Mouse (Mus musculus) hindbrain, embryonic 13.5 days (tissue): ENCODE measurements around the gene Zfp933. TPM values are rescaled to one million over a fixed set of nuclear protein-coding genes. Genes with fewer than 3 reads are reported as not detected.
"Not testable (repeated sequence)": the region's sequence is repeated elsewhere in the genome, so short reads cannot be mapped to it uniquely, and the experiment has no call there.

Source experiments
- ATAC-seq: fragments of 200-750 bp; cut with Nextera tagmentation; 2 replicates; pipeline ENCODE4 v1.8.0; 2017; ENCODE audit warnings: moderate TSS enrichment; ENCODE audit not compliant: low FRiP score
- H3K27ac ChIP-seq: fragments of 300-500 bp; sonication (generic); 2 replicates; pipeline ENCODE4 v1.5.1; 2015; ENCODE audit warnings: inconsistent platforms, mild to moderate bottlenecking, moderate library complexity
- H3K27me3 ChIP-seq: fragments of 300-500 bp; sonication (generic); 2 replicates; pipeline ENCODE4 v1.6.1; 2015; ENCODE audit warnings: mild to moderate bottlenecking, inconsistent platforms
- H3K36me3 ChIP-seq: fragments of 300-500 bp; sonication (generic); 2 replicates; pipeline ENCODE4 v1.6.1; 2015; ENCODE audit warnings: mild to moderate bottlenecking, inconsistent platforms
- H3K4me1 ChIP-seq: fragments of 300-500 bp; sonication (generic); replicated peaks from 2 replicates; pipeline ENCODE4 v1.6.1; 2015; ENCODE audit warnings: inconsistent platforms
- H3K4me2 ChIP-seq: fragments of 300-500 bp; sonication (generic); 2 replicates; pipeline ENCODE4 v1.6.1; 2015; ENCODE audit warnings: inconsistent platforms, mild to moderate bottlenecking, moderate library complexity
- H3K4me3 ChIP-seq: fragments of 300-500 bp; sonication (generic); 2 replicates; pipeline ENCODE4 v1.5.1; 2015; ENCODE audit warnings: mild to moderate bottlenecking, inconsistent platforms
- H3K9ac ChIP-seq: fragments of 300-500 bp; sonication (generic); 2 replicates; pipeline ENCODE4 v1.6.1; 2015; ENCODE audit warnings: mild to moderate bottlenecking, inconsistent platforms
- H3K9me3 ChIP-seq: fragments of 300-500 bp; sonication (generic); 2 replicates; pipeline ENCODE4 v1.6.1; 2016; ENCODE audit warnings: inconsistent platforms
- WGBS: fragments of 180-500 bp; shearing (Covaris S2); methylation state at CpG from one replicate; pipeline ENCODE4 v1.1.7; 2015; 5-methylcytosine and 5-hydroxymethylcytosine counted together
- polyA plus RNA-seq: library from polyadenylated mRNA; unstranded; fragments of >200 nt; fragmentation: Nextera tagmentation; extraction: Ambion mirVana; gene quantifications from 2 replicates; pipeline ENCODE4 v1.2.1, GENCODE M21; 2015

The Zfp933 gene
- polyA plus RNA-seq, 1 experiment from 2014 or later, result 6.8 TPM

- no peak overlapping the region for H3K9ac ChIP-seq
- no peaks in the 10 kb centered on the region for H3K9me3 ChIP-seq
- H3K4me3 ChIP-seq, result no peak overlapping the region
- no peak overlapping the region for H3K4me2 ChIP-seq
- H3K27me3 ChIP-seq, result no peaks in the 10 kb centered on the region
- ATAC-seq, result no peak
- peaks cover 94% of the 10 kb centered on the region for H3K36me3 ChIP-seq
- WGBS, result 98% methylated on average over 9 of the region's 9 CpGs
- H3K27ac ChIP-seq, result no peak overlapping the region
- no peaks in the 10 kb centered on the region for H3K4me1 ChIP-seq
These were observed 30.4 kb upstream of the Zfp933 start for GRCm38 (mm10) chr4:147878537-147878936.

- Histone ChIP-seq H3K36me3 (peaks cover 92% of the 10 kb centered on the region), H3K27ac (no peak overlapping the region), H3K4me3 (no peak overlapping the region), H3K4me2 (no peak overlapping the region), H3K9ac (no peak overlapping the region), H3K27me3 (no peaks in the 10 kb centered on the region), H3K9me3 (no peaks in the 10 kb centered on the region), H3K4me1 (no peaks in the 10 kb centered on the region)
- no peak for ATAC-seq
- 92% methylated on average over 4 of the region's 4 CpGs for WGBS
These were observed 27.8 kb upstream of the Zfp933 start for GRCm38 (mm10) chr4:147875852-147876575.

GRCm38 (mm10) chr4:147869238-147869637, 21.1 kb upstream of the Zfp933 start:
- peak overlapping the region; percentile 71 for H3K4me2 ChIP-seq
- peak overlapping the region; percentile 69 for H3K9ac ChIP-seq
- WGBS, result 13% methylated on average over 5 of the region's 5 CpGs
- H3K4me1 ChIP-seq, result peaks cover 26% of the 10 kb centered on the region
- no peak overlapping the region; the same call in 1 of the 2 replicates for H3K27ac ChIP-seq
- H3K27me3 ChIP-seq, result no peaks in the 10 kb centered on the region
- ATAC-seq, result no peak
- peak overlapping the region; percentile 79 for H3K4me3 ChIP-seq
- no peaks in the 10 kb centered on the region for H3K9me3 ChIP-seq
- H3K36me3 ChIP-seq, result peaks cover 44% of the 10 kb centered on the region

GRCm38 (mm10) chr4:147868450-147869031, 20.4 kb upstream of the Zfp933 start, which contains the start of the genes Miip and Fv1:
Gene Miip (minus strand): TSS chr4:147868816.
Gene Fv1 (plus strand): TSS chr4:147868979.
- Histone ChIP-seq H3K4me1 (peaks cover 26% of the 10 kb centered on the region), H3K27me3 (no peaks in the 10 kb centered on the region), H3K9ac (peak within 1 kb of the TSS; percentile 80), H3K36me3 (peaks cover 41% of the 10 kb centered on the region), H3K4me3 (peak within 1 kb of the TSS; percentile 79), H3K9me3 (no peaks in the 10 kb centered on the region), H3K27ac (peak within 1 kb of the TSS; percentile 83), H3K4me2 (peak within 1 kb of the TSS; percentile 71)
- under 1% methylated on average over 30 of the region's 30 CpGs for WGBS
- ATAC-seq, result peak; percentile 97

- peak overlapping the region; percentile 67 for H3K4me2 ChIP-seq
- peaks cover 26% of the 10 kb centered on the region for H3K4me1 ChIP-seq
- peak; percentile 3; the same call in 1 of the 2 replicates for ATAC-seq
- no peaks in the 10 kb centered on the region for H3K27me3 ChIP-seq
- H3K36me3 ChIP-seq, result peaks cover 41% of the 10 kb centered on the region
- H3K27ac ChIP-seq, result peak overlapping the region; percentile 83
- peak overlapping the region; percentile 80 for H3K9ac ChIP-seq
- WGBS, result 4% methylated on average over 22 of the region's 22 CpGs
- peak overlapping the region; percentile 79 for H3K4me3 ChIP-seq
- no peaks in the 10 kb centered on the region for H3K9me3 ChIP-seq
These were observed 19.6 kb upstream of the Zfp933 start for GRCm38 (mm10) chr4:147867563-147868449.

GRCm38 (mm10) chr4:147866793-147867192, 18.6 kb upstream of the Zfp933 start:
- Histone ChIP-seq H3K36me3 (peaks cover 41% of the 10 kb centered on the region), H3K4me1 (peaks cover 26% of the 10 kb centered on the region)
- H3K4me2 ChIP-seq, H3K9ac ChIP-seq, H3K27ac ChIP-seq, H3K9me3 ChIP-seq, ATAC-seq, H3K4me3 ChIP-seq, H3K27me3 ChIP-seq: not testable (repeated sequence)
- 60% methylated on average over 3 of the region's 3 CpGs for WGBS

GRCm38 (mm10) chr4:147866056-147866455, 17.9 kb upstream of the Zfp933 start:
- Histone ChIP-seq H3K9me3 (no peaks in the 10 kb centered on the region), H3K4me2 (no peak overlapping the region), H3K27me3 (no peaks in the 10 kb centered on the region), H3K9ac (no peak overlapping the region), H3K27ac (no peak overlapping the region), H3K36me3 (peaks cover 44% of the 10 kb centered on the region), H3K4me1 (peaks cover 26% of the 10 kb centered on the region), H3K4me3 (no peak overlapping the region)
- no peak for ATAC-seq
- WGBS, result 97% methylated on average over 9 of the region's 9 CpGs

GRCm38 (mm10) chr4:147865651-147866050, 17.5 kb upstream of the Zfp933 start:
- 96% methylated on average over 6 of the region's 6 CpGs for WGBS
- Histone ChIP-seq H3K4me2 (no peak overlapping the region), H3K27me3 (no peaks in the 10 kb centered on the region), H3K9ac (no peak overlapping the region), H3K4me3 (no peak overlapping the region), H3K4me1 (peaks cover 24% of the 10 kb centered on the region), H3K27ac (no peak overlapping the region), H3K9me3 (no peaks in the 10 kb centered on the region), H3K36me3 (peaks cover 46% of the 10 kb centered on the region)
- ATAC-seq, result no peak

- no peak overlapping the region for H3K4me3 ChIP-seq
- H3K9ac ChIP-seq, result no peak overlapping the region; the same call in 1 of the 2 replicates
- H3K9me3 ChIP-seq, result no peaks in the 10 kb centered on the region
- peaks cover under 1% of the 10 kb centered on the region; the same call in 1 of the 2 replicates for H3K4me1 ChIP-seq
- no peak overlapping the region for H3K27ac ChIP-seq
- no peaks in the 10 kb centered on the region for H3K27me3 ChIP-seq
- WGBS, result 94% methylated on average over 3 of the region's 3 CpGs
- ATAC-seq, result no peak
- H3K4me2 ChIP-seq, result no peak overlapping the region
- peaks cover 57% of the 10 kb centered on the region for H3K36me3 ChIP-seq
These were observed 13.9 kb upstream of the Zfp933 start for GRCm38 (mm10) chr4:147862051-147862450.

- Histone ChIP-seq H3K9me3 (no peaks in the 10 kb centered on the region), H3K27me3 (no peaks in the 10 kb centered on the region), H3K27ac (no peak overlapping the region), H3K4me1 (peaks cover 13% of the 10 kb centered on the region), H3K9ac (no peak overlapping the region), H3K4me2 (no peak overlapping the region), H3K4me3 (no peak overlapping the region), H3K36me3 (no peaks in the 10 kb centered on the region; the same call in 1 of the 2 replicates)
- WGBS, result 79% methylated on average over 2 of the region's 2 CpGs
- ATAC-seq, result no peak
These were observed 2.6 kb upstream of the Zfp933 start for GRCm38 (mm10) chr4:147850776-147851175.

- ATAC-seq, result peak; percentile 79
- Histone ChIP-seq H3K36me3 (peaks cover 19% of the 10 kb centered on the region), H3K4me3 (peak overlapping the region; percentile 83), H3K9ac (peak overlapping the region; percentile 72), H3K4me2 (peak overlapping the region; percentile 59), H3K9me3 (peaks cover under 1% of the 10 kb centered on the region), H3K27me3 (no peaks in the 10 kb centered on the region), H3K27ac (no peak overlapping the region), H3K4me1 (peaks cover 13% of the 10 kb centered on the region)
- WGBS, result 6% methylated on average over 4 of the region's 4 CpGs
These were observed 422 bp upstream of the Zfp933 start for GRCm38 (mm10) chr4:147848584-147848991.

- 94% methylated on average over 3 of the region's 3 CpGs for WGBS
These were observed 5.3 kb downstream of the Zfp933 start for GRCm38 (mm10) chr4:147842871-147843270.

More at GRCm38 (mm10) chr4:147842871-147843270, 5.3 kb downstream of the Zfp933 start:
- Histone ChIP-seq H3K4me1 (peaks cover 6% of the 10 kb centered on the region), H3K9me3 (peaks cover 28% of the 10 kb centered on the region), H3K36me3 (peaks cover 52% of the 10 kb centered on the region), H3K27me3 (no peaks in the 10 kb centered on the region), H3K9ac (no peak overlapping the region), H3K27ac (no peak overlapping the region), H3K4me2 (no peak overlapping the region), H3K4me3 (0 out of 2 replicates have a peak overlapping the region, but pooled peaks have one; percentile 4)
- no peak for ATAC-seq
